Mouse (Mus musculus) embryonic fibroblast, embryonic 13.5 days (primary cell): ENCODE results near the gene Scg3.

Source experiments
- CTCF ChIP-seq: IDR thresholded peaks from 2 replicates; pipeline ENCODE4 v1.5.1; 2011; ENCODE audit warnings: mild to moderate bottlenecking, control low read depth, low read length, moderate library complexity, borderline replicate concordance; ENCODE audit not compliant: insufficient read depth
- POLR2A ChIP-seq: IDR thresholded peaks from 2 replicates; pipeline ENCODE4 v1.6.1; 2011; ENCODE audit warnings: low read depth, mild to moderate bottlenecking, control low read depth, low read length, moderate library complexity

DNA sequence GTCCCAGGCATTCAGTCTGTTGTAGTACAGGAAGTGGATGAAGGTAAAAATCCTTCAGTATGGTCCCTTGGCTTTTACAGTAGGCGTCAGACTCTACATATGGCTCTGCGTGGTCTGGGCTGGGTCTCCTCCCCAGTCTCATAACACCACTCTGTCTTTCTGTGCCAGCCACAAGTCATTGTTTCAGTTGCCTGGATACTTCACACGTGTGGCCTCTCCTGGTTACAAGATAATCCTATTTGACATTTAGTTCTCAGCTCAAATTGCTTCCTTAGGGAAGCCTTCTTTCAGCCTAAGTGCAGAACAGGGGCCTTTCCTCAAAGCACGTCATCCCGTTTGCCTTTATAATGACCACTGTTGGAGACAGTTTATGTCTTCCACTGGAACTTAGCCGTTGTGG is 11.1 kb downstream of the Scg3 start:
- TF ChIP-seq POLR2A (no peak), CTCF (no peak)
